Mouse (Mus musculus) heart, embryonic 11.5 days (tissue): ENCODE results near the gene Stoml2. TPM values are rescaled to one million over a fixed set of nuclear protein-coding genes. Genes with fewer than 3 reads are reported as not detected.
A peak's percentile ranks its signal among the peaks of the same experiment; 100 is the strongest.

Experiments used
- ATAC-seq: fragments of 200-750 bp; cut with Nextera tagmentation; replicated peaks from 2 replicates; pipeline ENCODE4 v1.8.0; 2017; ENCODE audit warnings: moderate library complexity; ENCODE audit not compliant: insufficient number of reproducible peaks, low FRiP score, low TSS enrichment
- H3K27ac ChIP-seq: fragments of 300-500 bp; sonication (generic); 2 replicates; pipeline ENCODE4 v1.5.1; 2014; ENCODE audit warnings: mild to moderate bottlenecking, low read depth, low read length
- H3K27me3 ChIP-seq: fragments of 300-500 bp; sonication (generic); 2 replicates; pipeline ENCODE4 v1.6.1; 2014; ENCODE audit warnings: mild to moderate bottlenecking, low read length, mixed read lengths; ENCODE audit not compliant: control insufficient read depth, insufficient read depth
- H3K36me3 ChIP-seq: fragments of 300-500 bp; sonication (generic); 2 replicates; pipeline ENCODE4 v1.6.1; 2014; ENCODE audit warnings: mild to moderate bottlenecking, low read length, moderate library complexity, mixed read lengths; ENCODE audit not compliant: control insufficient read depth, insufficient read depth
- H3K4me1 ChIP-seq: fragments of 300-500 bp; sonication (generic); 2 replicates; pipeline ENCODE4 v1.6.1; 2014; ENCODE audit warnings: low read length; ENCODE audit not compliant: control insufficient read depth, insufficient read depth
- H3K4me2 ChIP-seq: fragments of 300-500 bp; sonication (generic); 2 replicates; pipeline ENCODE4 v1.6.1; 2014; ENCODE audit warnings: mild to moderate bottlenecking, moderate library complexity
- H3K4me3 ChIP-seq: fragments of 300-500 bp; sonication (generic); 2 replicates; pipeline ENCODE4 v1.5.1; 2014; ENCODE audit warnings: low read depth, low read length
- H3K9ac ChIP-seq: fragments of 300-500 bp; sonication (generic); 2 replicates; pipeline ENCODE4 v1.6.1; 2014; ENCODE audit warnings: mild to moderate bottlenecking, low read depth, low read length, moderate library complexity
- H3K9me3 ChIP-seq: fragments of 300-500 bp; sonication (generic); replicated peaks from 2 replicates; pipeline ENCODE4 v1.6.1; 2016; ENCODE audit warnings: low read length; ENCODE audit not compliant: control insufficient read depth
- WGBS: fragments of 180-500 bp; shearing (Covaris S2); extraction: QIAGEN DNeasy Blood & Tissue Kit; methylation state at CpG from one replicate; pipeline ENCODE4 v1.1.7; 2014; ENCODE audit not compliant: insufficient replicate concordance; 5-methylcytosine and 5-hydroxymethylcytosine counted together
- polyA plus RNA-seq: library from polyadenylated mRNA; unstranded; fragments of >200 nt; fragmentation: Nextera tagmentation; extraction: Ambion mirVana; gene quantifications from 2 replicates; pipeline ENCODE4 v1.2.1, GENCODE M21; 2014

Stoml2 gene
- polyA plus RNA-seq, 1 experiment from 2014 or later: 255 TPM

DNA sequence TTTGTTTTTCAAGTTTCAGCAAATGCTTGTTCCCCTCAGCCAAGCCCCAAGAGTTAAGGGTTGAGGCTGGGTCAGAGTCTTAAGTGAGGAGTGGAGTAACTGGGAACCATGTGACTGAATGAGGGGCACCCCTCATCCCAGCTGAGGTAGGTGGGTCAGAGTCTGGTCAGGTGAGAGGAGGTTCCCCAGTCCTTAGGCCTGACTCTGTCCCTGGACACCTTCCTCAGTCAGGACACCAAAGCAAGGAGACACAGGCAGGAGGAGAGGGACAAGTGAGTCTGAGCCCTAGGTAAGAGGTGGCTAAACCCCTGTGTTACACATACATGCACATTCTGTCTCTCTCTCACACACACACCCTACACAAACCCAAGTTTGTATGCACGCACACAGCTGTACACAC lies 991 bp upstream of the Stoml2 start:
- WGBS: 90% methylated on average over 1 of the region's 1 CpGs
- Histone ChIP-seq H3K4me1 (peaks cover 9% of the 10 kb centered on the region; the same call in 1 of the 2 replicates), H3K9ac (no peak overlapping the region), H3K9me3 (no peaks in the 10 kb centered on the region), H3K4me2 (no peak overlapping the region), H3K27me3 (no peaks in the 10 kb centered on the region), H3K4me3 (no peak overlapping the region), H3K36me3 (peaks cover 27% of the 10 kb centered on the region; the same call in 1 of the 2 replicates), H3K27ac (no peak overlapping the region)
- ATAC-seq: no peak

DNA sequence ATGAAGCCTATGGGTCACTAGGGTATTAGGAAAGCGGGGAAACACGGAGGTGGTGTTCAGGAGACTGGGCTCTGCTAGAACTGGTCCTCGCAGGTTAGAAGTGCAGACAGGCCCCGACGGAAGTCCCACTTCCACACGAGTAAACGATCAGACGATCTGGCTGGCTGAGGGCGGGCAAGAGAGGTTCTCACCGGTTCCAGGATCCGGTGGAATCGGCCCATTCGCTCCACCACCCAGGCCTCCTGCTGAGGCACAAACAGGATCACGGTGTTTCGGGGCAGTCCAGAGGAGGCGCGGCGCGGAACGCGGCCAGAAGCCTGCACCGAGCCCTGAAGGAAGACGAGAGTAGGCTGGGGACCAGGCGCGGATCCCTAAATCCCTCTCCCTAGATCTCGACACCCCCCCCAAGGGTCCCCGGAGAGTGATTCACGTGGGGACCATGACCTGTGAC lies 705 bp downstream of the Stoml2 start:
- H3K9ac ChIP-seq: peak overlapping the region; percentile 81
- peak overlapping the region; percentile 70 for H3K27ac ChIP-seq
- peaks cover 9% of the 10 kb centered on the region; the same call in 1 of the 2 replicates for H3K4me1 ChIP-seq
- no peaks in the 10 kb centered on the region for H3K27me3 ChIP-seq
- H3K4me3 ChIP-seq: peak overlapping the region; percentile 68
- H3K9me3 ChIP-seq: no peaks in the 10 kb centered on the region
- peak; percentile 53 for ATAC-seq
- peak overlapping the region; percentile 80 for H3K4me2 ChIP-seq
- under 1% methylated on average over 28 of the region's 28 CpGs for WGBS
- H3K36me3 ChIP-seq: peaks cover 24% of the 10 kb centered on the region; the same call in 1 of the 2 replicates

DNA sequence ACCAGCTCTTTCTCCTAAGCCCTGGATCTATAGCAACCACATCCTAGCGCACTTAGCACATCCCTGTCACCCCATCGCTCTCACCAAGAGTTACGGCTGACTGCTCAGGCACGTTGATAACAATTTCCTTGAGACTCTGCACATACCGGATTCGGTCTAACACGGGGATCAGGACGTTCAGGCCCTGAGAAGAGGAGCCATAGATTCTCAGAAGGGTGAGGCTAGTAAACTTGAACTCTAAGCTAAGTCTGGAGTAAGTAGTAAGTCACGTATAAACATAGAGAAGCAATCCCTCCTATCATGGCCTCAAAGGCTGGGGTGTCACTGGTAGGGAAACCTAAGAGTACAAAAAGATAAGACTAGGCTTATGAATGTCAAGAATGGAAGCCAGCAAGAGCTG lies 1.2 kb downstream of the Stoml2 start:
- H3K27ac ChIP-seq: peak overlapping the region; percentile 70; the same call in 1 of the 2 replicates
- WGBS: 61% methylated on average over 9 of the region's 9 CpGs
- H3K36me3 ChIP-seq: peaks cover 23% of the 10 kb centered on the region; the same call in 1 of the 2 replicates
- peaks cover 9% of the 10 kb centered on the region; the same call in 1 of the 2 replicates for H3K4me1 ChIP-seq
- no peaks in the 10 kb centered on the region for H3K27me3 ChIP-seq
- H3K4me3 ChIP-seq: peak overlapping the region; percentile 68
- peak overlapping the region; percentile 81 for H3K9ac ChIP-seq
- H3K4me2 ChIP-seq: peak overlapping the region; percentile 80
- ATAC-seq: no peak
- H3K9me3 ChIP-seq: no peaks in the 10 kb centered on the region

DNA sequence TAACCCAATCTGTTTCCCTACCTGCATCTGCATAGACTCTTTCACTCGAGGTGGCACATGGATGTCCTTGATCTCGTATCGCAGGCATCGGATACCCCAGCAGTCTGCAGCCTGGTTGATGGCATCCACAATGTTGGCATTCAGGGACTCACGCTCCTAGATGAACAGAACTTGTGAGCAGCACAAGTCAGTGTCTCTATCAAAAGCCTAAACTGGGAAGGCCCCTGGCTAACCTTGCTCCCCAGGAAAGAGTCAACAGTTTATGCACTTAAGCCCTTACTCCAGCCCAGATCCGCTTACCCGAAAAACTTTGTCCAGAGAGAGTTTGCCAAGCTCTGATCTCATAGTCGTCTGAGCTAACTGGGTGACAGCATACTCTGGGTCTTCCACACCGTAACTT lies 1.8 kb downstream of the Stoml2 start:
- WGBS: 90% methylated on average over 9 of the region's 9 CpGs
- Histone ChIP-seq H3K4me3 (no peak overlapping the region), H3K4me2 (0 out of 2 replicates have a peak overlapping the region, but pooled peaks have one; percentile 80), H3K9me3 (no peaks in the 10 kb centered on the region), H3K36me3 (peaks cover 23% of the 10 kb centered on the region; the same call in 1 of the 2 replicates), H3K9ac (no peak overlapping the region), H3K27ac (no peak overlapping the region), H3K4me1 (peaks cover 12% of the 10 kb centered on the region), H3K27me3 (no peaks in the 10 kb centered on the region)
- no peak for ATAC-seq

DNA sequence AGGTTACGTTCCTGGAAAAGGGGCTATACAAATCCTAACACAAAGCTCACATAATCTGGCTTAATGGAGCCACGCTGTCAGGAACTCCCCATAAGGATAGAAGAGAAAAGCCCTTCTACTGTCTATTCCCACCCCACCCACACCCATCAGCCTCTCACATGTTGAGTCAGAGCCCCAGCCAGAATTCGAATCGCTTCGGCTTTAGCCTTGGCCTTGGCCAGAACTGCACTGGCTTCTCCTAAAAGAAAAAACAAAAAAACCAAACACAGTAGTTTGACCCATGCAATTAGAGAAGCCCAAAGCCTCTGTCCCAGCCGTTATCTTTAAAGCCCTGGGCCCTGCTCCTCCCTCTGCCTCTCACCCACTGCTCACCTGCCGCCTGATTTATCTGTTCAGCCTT lies 2.4 kb downstream of the Stoml2 start:
- H3K9ac ChIP-seq: no peak overlapping the region
- peaks cover 20% of the 10 kb centered on the region; the same call in 1 of the 2 replicates for H3K36me3 ChIP-seq
- no peak for ATAC-seq
- H3K9me3 ChIP-seq: no peaks in the 10 kb centered on the region
- no peaks in the 10 kb centered on the region for H3K27me3 ChIP-seq
- 87% methylated on average over 7 of the region's 7 CpGs for WGBS
- H3K27ac ChIP-seq: no peak overlapping the region
- no peak overlapping the region for H3K4me2 ChIP-seq
- peaks cover 14% of the 10 kb centered on the region for H3K4me1 ChIP-seq
- H3K4me3 ChIP-seq: no peak overlapping the region

DNA sequence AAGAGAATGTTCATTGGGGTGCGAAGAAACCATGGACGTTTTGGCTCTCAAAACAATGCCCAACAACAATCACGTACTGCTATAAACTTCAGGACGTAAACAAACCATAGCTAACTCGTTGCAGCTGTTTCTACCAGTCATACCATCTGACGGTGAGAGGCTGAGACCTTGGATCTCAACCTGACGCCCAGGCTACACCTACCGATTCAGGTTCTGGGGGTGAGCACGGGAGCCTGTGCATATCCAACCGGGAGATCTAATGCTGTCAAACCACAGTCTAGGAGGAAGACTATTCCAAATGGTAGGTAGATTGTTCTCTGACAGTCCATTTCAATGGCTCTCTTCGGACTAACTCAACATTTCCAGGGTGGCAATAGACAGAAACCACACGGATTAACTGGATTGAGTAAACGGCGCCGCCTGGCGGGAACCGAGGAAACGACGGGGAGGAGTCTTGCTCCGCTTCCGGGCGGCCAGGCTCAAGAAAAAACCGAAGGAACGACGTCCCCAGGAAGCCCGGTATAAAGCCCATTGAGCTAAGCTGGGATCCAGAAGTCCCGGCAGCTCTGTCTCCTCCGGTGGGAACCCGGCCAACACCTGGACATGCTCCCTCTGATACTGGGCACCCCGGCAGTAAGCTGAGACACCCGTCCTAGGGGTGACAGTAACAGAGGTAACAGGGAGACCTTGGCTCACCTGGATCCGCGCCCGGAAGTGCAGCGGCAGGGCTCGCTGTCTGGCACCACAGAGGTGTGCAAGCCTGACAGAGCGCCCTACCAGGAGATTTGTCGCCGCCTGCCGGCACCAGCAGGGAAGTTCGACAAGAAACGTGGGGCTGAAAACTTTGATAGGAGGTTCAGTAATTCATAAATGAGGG lies 6.2 kb downstream of the Stoml2 start, which contains the start of gene Pigo:
TSS of gene Pigo (minus strand) at position 736 of the 877 bp plus-strand sequence.
- Histone ChIP-seq H3K4me1 (peaks cover 9% of the 10 kb centered on the region), H3K9ac (peak within 1 kb of the TSS; percentile 70), H3K36me3 (peaks cover 32% of the 10 kb centered on the region), H3K27ac (peak within 1 kb of the TSS; percentile 80), H3K9me3 (no peaks in the 10 kb centered on the region), H3K27me3 (no peaks in the 10 kb centered on the region), H3K4me3 (peak within 1 kb of the TSS; percentile 55), H3K4me2 (peak within 1 kb of the TSS; percentile 86)
- ATAC-seq: peak; percentile 80
- 7% methylated on average over 42 of the region's 42 CpGs for WGBS

DNA sequence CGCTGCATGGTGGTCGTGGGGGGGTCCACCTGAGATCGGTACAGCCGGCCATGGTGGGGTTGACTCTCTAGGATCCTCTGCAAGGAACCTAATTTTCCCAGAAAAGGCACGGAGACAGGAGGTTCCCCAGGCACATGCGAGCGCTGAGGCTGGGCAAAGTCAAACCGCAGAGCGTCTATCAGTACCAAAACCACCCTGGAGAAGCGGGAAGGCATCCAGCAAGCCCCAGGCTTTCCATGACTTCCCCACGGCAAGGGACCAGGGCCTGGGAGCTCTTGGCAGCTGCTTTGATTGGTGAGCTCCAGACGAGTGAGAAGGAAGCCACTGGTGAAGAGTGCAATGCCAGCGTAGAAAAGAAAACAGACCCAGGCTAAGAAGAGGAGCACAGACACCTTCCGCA lies 6.8 kb downstream of the Stoml2 start:
- peak overlapping the region; percentile 86 for H3K4me2 ChIP-seq
- H3K27me3 ChIP-seq: no peaks in the 10 kb centered on the region
- H3K4me1 ChIP-seq: peaks cover 5% of the 10 kb centered on the region
- H3K9ac ChIP-seq: peak overlapping the region; percentile 70
- peak overlapping the region; percentile 80; the same call in 1 of the 2 replicates for H3K27ac ChIP-seq
- no peaks in the 10 kb centered on the region for H3K9me3 ChIP-seq
- 76% methylated on average over 14 of the region's 14 CpGs for WGBS
- peak overlapping the region; percentile 55 for H3K4me3 ChIP-seq
- no peak for ATAC-seq
- H3K36me3 ChIP-seq: peaks cover 35% of the 10 kb centered on the region

DNA sequence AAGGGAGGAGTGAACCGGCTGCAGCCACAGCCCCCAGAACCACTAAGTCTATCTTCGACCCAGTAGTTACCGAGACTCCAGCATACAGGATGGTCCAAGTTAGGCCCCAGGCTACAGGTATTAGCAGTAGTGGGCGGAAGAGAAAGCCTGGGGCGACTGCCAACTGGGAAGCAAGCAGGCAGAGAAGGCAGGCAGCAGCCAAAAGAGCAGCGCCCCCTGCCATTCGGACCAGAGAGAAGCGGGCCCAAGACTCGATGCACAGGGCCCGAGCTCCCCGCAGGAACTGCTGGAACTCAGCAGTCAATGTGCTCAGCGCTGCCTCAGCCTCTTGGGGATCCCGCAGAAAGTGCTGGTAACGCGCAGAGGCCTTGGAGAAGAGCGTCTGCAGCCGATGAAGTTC lies 10.2 kb downstream of the Stoml2 start:
- peaks cover 24% of the 10 kb centered on the region for H3K36me3 ChIP-seq
- peaks cover 5% of the 10 kb centered on the region for H3K4me1 ChIP-seq
- ATAC-seq: no peak
- no peak overlapping the region for H3K27ac ChIP-seq
- 71% methylated on average over 17 of the region's 17 CpGs for WGBS
- H3K9ac ChIP-seq: no peak overlapping the region
- H3K9me3 ChIP-seq: no peaks in the 10 kb centered on the region
- no peak overlapping the region for H3K4me2 ChIP-seq
- no peak overlapping the region for H3K4me3 ChIP-seq
- H3K27me3 ChIP-seq: no peaks in the 10 kb centered on the region
